Mouse (Mus musculus) CD8-positive naive resting alpha-beta T cell, adult 2 months (primary cell): ENCODE data around the gene Dnajb12.
"Not testable (repeated sequence)": the region's sequence is repeated elsewhere in the genome, so short reads cannot be mapped to it uniquely, and the experiment has no call there.

Source experiments
- DNase-seq, 2 experiments: peaks; one replicate each; pipeline ENCODE4 v3.0.0; 2022; ENCODE audit warnings: low read depth in 2 of 2, low spot score in 2 of 2

Gene Dnajb12

DNA sequence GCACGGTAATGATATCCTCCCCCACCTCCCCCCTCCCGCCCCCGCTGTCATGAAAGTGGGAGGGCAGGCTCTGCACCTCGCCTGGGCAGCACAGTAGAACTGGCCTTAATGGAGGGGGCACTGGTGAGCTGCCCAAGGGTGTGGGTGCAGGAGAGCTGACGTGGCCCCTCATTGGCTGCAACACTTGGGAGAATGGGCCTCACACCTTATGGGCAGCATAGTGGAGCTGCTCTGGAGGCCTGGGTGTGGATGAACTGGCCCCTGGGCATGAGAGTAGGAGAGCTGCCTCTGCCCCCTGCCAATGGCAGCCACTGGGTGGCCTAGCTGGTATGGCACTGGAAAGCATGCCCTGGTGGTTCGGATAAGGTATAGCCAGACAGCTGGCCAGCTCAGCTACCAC, 9.3 kb upstream of the Dnajb12 start:
- no peak for DNase-seq

DNA sequence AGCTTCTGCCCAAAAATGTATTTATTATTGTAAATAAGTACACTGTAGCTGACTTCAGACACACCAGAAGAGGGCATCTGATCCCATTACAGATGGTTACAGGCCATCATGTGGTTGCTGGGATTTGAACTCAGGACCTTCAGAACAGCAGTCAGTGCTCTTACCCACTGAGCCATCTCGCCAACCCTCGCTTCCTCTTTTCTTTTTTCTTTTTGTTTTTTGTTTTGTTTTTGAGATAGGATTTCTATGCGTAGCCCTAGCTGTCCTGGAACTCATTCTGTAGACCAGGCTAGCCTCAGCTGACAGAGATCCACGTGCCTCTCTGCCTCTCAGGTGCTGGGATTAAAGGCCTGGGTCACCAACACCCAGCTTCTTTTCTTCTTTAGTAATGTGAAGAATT, 6.7 kb upstream of the Dnajb12 start:
- DNase-seq: not testable (repeated sequence)

DNA sequence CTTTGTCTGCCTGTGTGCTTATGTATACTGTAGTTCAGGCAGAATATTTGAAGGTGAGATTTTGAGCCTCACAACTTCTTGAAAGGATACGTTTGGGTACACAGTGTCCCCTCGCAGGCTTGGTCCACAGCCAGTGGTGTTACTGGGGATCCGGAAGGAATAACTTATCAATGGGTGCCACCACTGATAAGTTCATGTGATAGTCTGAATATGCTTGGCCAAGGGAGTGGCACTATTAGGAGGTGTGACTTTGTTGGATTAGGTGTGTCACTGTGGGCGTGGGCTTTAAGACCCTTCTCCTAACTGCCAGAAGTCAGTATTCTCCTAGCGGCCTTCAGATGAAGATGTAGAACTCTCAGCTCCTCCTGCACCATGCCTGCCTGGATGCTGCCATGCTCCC, 6.2 kb upstream of the Dnajb12 start:
- DNase-seq: no peak

DNA sequence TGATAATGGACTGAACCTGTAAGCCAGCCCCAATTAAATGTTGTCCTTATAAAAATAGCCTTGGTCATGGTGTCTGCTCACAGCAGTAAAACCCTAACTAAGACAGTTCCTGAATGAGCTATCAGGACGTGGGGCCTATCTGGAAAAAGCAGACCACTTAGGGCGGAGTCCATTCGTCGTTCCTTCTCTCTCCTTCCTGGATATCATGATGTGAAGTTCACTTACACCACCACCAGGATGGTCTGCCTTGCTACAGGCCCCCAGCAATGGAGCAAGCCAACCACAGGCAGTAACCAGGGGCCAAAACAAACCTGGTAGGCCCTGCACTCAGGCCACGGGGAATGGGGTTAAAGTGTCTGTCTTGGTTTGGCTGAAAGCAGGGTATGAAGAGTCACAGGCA, 5.7 kb upstream of the Dnajb12 start:
- no peak for DNase-seq

DNA sequence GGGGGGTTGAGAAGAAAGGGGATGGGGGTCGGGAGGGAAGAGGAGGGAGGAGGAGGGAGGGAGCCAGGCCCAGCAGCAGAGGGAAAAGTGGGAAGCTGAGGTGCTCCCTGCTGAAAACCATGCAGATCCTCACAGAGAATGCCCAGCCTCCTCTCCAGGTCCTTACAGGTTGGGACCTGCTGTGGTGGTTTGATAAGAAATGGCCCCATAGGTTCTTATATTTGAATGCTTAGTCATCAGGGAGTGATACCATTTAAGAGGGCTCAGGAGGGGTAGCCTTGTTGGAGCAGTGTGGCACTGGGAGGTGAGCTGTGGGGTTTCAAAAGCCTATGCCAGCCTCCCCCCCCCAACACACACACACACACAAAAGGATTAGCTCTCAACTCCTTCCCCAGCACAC, 4.0 kb upstream of the Dnajb12 start:
- no peak for DNase-seq

DNA sequence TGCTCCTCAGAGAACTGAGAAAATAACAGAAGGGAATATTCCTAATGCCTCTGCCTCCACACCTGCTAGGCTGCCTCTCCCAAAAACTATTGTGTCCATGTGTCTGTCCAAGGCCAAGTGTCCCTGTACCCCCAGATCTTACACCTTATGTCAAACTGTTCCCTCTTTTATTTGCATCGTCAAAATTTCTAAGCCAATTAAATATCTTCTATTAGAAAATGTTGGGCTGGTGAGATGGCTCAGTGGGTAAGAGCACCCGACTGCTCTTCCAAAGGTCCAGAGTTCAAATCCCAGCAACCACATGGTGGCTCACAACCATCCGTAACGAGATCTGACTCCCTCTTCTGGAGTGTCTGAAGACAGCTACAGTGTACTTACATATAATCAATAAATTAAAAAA, 2.7 kb upstream of the Dnajb12 start:
- DNase-seq: not testable (repeated sequence)

DNA sequence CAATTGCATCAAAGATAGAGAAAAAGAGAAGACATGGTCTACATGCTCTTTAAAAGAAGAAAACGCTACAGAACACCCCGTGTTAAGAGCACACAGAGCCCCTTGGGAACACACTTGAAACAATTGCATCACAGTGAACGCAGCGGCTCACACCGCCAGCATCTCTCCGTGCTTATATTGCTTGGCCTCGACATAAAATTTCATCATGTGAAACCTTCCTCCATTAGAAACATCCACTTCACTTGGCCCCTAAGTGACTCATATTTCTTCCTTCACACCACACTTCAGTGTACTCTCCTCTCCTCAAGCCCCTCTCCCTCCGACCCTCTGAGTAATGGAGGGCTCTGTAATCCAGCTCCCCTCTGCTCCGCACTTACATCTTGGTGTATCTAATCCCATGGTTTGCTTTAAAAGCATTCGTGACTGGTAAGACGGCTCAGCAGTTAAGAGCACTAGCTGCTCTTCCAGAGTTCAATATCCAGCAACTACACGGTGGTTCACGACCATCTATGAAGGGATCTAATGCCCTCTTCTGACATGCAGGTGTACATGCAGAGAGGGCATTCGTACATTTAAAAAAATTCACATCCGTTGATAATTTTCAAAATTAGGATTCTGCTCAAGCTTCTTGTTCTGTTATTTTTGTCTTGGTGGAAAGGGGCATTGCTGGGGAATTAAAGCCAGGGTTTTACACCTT, 1.8 kb upstream of the Dnajb12 start:
- DNase-seq: no peak

DNA sequence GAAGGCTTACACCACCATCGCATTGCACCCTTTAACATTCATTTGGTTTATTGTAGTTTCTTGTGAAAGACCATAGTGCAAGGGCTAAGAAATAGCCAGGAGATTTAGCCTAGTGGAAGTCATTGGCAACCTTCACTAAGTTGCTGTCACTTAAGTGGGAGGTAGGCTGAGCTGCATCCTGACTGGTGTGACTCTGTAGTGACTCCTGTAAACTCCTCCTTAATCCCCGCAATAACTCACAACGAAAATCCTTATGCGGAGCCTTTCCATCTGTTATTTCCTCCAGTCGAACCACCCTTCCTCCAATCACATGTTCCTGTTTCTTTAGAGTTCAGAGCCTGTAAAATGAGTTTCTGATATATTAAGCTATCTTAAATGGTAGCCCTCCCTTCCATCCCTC, 533 bp upstream of the Dnajb12 start:
- DNase-seq: no peak

DNA sequence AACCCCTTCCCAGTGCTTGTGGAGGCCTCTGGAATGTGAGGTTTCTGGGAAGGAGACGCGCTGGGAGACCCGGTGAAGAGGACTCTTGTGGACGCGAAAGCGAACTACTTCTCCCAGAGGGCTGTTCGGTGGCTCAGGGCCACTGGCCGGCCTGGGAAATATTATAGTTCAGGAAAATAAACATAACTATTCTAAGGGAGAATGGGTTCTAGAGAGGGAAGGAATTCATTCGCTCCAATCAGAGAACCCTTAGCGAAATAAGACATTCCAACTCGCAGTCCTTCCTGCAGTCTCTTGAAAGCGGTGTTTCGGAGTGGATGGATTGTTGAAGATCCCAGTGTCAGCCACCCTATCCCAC, 652 bp downstream of the Dnajb12 start:
- DNase-seq: no peak

DNA sequence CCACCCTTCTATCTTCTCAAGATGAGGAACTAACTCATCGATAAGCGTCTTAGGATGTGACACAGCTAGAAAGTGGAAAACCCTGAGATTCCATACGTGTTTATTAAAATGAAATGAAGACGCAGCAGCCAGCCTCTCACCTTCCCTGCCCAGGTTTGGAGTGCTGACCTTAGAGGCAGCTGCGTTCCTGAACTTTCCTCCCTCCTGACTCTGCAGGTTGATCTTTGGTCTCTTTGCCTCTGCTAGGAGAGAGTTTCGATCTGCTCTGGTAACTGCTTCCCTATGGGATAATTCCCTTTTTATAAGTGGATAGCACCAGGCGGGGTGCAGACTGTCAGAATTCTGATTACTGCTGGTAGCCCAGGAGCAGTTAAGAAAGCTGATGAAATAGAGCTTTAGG, 1.5 kb downstream of the Dnajb12 start:
- DNase-seq: no peak

DNA sequence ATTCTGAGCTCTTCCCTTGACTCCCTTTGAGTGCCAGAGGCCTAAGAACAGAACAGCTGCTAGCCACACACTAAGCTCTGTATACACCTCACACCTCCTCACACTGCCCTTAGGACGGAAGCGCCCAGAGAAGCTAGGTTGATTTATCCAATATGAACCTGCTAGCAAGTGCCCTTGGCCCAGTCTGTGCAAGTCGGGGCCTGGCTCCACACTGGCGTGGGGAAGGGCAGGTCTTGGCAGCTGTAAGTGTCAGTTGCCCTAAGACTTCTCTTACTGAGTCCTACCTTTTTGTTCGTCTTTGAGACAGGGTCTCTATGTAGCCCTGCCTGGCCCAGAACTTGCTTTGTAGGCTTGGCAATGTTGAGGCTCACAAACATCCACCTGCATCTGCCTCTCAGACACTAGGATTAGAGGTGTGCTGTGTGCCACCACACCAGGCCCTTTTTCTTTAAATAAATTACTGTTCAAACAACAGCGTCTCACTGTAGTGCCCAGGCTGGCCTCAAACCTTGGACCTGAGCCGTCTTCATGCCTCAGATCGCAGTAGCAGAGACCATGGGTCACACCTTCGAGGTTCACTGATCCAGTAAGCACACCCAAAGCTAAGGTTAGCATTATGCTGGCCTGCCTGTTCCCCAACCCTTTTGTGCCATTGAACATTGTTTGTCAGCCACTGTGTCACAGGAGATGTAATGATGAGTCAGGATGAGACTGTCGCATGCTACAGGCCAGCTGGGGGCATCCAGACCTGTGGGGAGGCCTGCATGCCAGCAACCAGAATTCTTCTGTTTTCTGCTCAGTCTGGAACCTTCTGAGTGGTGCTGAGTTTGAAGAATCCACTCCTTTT, 5.2 kb downstream of the Dnajb12 start:
- DNase-seq: no peak

DNA sequence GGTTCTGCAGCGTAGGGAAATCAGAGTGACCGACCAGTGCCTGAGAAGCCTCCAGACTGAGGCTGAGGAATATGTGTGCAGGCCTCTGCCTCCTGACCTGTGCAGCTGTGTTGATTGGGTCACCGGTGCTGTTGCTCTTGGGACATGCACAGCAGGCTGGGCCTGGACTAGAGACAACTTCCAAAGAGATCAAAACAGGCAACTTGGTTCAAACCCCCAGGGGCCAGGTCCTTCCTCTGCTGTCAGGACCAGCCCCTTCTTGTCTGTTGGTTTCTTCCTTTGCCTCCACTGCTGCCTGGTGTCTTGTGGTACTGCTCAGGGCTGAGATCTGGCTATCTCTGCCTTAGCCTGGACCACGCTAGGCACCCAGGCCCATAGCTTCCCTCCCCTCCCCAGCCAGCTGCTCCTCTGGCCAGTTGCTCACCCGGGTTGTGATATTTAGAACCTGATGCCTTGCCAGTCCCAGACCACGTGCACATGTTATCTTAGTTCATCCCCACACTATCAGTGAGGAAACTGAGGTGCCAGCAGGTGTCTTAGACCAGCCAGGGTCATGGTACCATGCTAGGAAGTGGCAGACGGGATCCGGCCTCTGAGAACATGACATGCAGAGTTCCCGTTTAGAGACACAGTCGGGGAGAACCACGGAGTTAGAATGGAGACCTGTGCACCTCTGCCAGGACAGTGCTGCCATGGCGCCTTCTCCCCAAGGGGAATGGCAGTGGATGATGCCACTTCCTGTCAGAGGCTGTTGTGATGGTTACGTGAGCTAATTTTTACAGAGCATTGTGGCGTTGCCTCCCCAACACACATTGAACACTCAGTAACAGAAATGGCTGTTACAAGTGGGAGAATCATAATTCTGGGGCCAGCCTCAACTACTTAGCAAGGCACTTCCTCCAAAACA, 6.1 kb downstream of the Dnajb12 start:
- DNase-seq: no peak

DNA sequence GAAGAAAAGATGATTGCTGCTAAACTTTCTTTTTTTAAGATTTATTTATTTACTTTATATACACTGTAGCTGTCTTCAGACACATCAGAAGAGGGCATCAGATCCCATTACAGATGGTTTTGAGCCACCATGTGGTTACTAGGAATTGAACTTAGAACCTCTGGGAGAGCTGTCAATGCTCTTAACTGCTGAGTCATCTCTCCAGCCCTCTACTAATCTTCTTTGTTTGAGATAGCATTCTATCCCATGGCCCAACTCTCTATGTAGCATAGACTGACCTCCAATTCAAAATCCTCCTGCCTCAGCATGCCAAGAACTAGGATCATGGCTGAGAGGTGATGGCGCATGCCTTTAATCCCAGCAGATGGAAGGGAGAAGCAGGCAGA, 6.7 kb downstream of the Dnajb12 start:
- DNase-seq: no peak

DNA sequence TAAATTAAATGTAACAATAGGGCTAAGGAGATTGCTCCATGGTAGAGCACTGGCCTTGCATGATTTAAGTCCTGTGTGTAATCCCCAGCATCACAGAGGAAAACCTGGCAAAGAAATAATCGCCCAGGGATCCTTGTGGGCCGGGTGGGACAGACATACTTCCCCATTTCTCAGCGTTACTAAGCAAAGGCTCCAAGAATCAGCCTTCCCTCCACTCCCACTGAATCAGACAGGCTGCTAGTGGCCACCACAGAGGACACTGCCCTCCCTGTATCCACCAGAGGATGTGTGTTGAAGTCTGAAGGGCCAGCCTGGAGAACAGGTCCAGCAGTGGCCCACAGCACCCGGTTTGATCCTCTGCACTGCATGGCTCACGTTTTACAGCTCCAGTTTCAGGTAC, 8.1 kb downstream of the Dnajb12 start:
- no peak for DNase-seq

DNA sequence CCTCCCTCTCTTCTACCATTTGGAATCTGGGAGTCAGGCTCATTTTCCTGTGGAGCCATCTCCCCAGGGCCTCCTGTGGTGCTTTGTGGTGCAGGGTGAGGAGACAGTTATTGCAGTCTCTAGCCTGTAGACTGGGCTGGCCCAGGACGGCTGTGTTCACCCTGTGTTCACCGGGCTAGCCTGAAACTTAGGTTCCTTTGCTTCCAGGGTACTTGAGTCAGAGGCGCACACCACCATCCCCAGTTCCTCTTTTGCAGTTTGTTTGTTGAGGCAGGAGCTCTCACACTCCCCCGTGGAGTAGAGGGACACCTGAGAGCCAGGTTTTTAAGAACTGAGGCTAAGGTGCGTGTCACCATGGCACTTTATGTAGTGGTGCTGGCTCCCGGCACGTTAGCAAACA, 10.0 kb downstream of the Dnajb12 start:
- DNase-seq: no peak

DNA sequence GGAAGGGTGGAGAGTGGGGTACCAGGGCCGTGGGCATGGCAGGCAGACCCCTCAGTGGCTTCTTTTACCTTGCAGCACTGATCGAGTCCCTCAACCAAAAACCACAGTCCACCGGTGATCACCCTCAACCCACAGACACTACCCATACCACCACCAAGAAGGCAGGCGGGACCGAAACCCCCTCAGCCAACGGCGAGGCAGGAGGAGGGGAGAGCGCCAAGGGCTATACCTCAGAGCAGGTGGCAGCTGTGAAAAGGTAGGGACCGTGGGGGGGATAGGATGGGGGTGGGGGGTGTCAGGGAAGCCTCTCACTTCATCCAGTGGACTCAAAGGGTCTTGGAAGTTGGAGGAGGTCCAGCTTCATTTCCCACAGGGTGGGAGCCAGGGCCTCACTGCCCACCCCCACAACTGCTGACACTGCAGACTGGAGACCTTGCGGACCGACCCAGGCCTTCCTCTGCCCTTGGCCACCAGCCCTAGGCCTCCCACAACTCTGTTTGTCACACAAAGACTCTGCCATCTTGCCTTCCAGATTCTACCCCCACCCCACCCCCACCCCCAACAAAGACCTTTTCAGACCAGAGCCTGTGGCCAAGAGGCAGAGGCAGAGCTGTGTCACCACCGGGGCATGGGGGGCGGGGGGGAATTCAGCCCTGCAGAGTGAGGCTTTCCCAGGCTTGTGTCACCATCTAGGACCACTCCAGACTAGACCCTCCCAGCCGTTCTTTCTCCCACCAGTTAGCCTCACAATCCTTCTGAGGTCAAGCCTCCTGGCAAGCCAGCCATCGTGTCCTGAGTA, 10.8 kb downstream of the Dnajb12 start:
- DNase-seq: no peak

DNA sequence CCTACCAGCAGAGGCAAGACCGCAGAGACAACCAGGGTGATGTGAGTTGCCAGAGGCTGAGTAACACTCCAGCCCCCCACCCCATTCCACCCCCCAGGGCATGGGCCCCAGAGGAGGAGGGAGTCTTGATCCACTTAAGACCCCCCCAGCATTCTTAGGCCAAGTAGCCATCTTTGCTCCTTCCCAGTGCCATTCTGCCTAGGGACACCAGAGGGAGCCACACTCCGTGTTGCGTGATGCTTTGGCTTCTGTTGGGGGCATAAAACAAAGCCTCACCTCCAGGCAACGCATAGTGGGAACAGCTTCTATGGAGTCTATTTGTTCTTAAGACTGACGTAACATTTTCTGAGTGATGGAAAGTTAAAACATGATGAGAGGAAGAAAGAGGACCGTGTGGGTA, 13.6 kb downstream of the Dnajb12 start:
- DNase-seq: peak; percentile 70 to 76

DNA sequence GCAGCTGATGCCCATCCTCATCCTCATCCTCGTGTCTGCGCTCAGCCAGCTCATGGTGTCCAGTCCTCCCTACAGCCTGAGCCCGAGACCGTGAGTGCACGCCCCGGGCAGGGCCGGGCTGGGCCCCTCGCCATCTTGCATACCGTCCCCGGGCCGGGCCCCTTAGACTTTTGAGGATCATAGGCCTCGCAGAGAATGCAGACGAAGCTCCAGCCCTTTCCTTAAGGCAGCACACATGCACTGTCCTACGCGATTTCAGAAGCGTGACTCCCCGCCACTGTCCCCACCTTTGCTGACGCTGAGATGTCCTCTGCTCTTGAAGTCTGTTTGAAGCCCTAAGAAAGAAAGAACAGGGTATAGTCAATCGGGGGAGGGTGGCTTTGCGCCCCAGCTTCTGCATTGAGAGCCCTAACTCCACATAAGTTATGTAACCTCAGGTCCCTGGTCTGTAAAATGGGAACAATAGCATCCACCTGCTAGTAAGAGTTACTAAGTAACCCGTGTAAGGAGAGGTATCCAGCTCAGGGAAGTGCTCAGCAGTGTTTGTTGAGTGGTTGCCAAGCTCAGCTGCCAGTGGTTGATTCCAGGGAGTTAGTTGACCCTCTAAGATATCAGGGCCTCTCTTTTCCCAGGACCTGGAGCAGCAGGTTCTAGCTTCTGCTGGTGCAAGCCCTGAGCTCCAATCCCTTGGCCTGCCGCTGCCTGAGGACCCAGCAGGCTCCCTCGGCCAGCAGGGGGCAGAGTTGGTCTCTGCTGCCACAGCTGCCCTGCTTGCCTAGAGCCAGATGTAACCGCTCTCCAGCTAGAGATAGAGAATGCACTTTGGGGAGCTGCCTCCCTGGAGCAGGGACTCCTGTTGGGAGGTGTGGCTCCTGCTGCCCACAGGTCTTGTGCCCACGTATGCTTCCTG, 15.2 kb downstream of the Dnajb12 start:
- DNase-seq: peak; percentile 81 to 85

DNA sequence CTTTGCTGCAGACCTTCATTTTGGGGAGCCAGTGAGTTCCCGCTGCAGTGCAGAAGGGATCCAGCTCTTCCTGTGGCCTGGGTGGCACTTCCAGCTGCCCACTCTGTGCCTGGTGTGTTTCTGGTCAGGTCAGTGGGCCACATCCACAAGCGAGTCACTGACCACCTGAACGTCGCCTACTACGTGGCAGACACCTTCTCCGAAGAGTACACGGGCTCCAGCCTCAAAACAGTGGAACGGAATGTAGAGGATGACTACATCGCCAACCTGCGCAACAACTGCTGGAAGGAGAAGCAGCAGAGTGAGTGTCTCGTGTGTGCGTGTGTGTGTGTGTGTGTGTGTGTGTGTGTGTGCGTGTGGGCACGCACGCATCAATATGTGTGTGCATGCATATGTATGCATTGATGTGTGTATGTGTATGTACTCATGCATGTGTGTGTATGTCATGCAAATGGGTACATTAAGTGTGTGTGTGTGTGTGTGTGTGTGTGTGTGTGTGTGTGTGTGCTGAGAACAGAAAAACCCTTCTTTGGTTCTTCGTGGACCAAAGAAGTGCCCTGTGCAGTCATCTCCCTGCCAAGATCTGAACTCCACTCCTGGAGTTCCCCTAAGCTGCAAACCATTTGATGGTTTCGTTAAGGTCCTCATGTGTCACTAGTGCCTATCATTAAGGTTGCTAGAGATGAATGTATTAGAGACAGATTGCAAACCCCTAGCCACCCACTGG, 16.3 kb downstream of the Dnajb12 start:
- no peak for DNase-seq
